Mouse (Mus musculus): ENCODE results near the gene Reln.
A peak's percentile ranks its signal among the peaks of the same experiment; 100 is the strongest.

The Reln gene

GRCm38 (mm10) chr5:22344556-22344975 is at the start of gene Reln:
Reln (minus strand) TSS chr5:22344702.
- peak in 1 of 2 experiments; percentile 33 for DNase-seq

DNA sequence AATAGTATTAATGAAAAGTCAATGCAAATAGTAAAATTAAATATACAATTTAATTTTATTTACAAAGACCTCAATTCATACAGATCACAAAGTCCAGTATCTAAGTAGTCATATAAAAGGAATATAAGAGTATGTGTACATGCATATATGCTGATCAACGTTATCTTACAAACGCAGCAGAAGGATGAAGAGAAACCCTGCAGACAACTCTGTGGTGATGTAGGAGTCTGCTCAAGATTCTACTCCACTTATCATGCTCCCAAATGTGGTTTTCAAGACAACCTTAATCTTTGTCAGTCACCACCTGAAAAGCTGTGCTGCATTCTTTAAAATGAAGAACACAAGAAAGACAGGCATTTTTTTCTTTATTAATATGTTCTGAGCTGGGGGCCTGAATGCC is 44.0 kb upstream of the Reln start:
- no peak for DNase-seq

GRCm38 (mm10) chr5:22360510-22360909 is 16.0 kb upstream of the Reln start:
- no peak for DNase-seq

- no peak for DNase-seq
Observed at GRCm38 (mm10) chr5:22348412-22348811, 3.9 kb upstream of the Reln start.

DNA sequence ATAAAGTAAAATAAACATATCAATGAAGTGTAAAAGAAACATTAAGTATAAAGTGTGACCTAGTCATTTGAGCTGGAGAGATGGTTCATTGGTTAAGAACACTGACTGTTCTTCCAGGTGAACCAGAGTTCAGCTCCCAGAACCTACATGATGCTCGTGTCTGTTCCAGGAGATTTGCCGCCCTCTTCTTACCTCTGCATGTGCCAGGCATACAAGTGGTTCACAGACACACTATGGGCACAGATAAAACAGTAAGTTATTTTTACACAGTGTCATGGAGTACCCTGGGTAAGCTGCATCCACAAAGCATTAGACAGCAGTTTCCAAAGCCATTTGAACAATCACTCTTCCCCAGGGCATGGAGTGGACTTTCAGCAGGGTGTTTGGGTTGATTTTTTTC is 3.2 kb upstream of the Reln start:
- no peak for DNase-seq

GRCm38 (mm10) chr5:22345894-22346635 is 1.6 kb upstream of the Reln start:
- no peak for DNase-seq

DNA sequence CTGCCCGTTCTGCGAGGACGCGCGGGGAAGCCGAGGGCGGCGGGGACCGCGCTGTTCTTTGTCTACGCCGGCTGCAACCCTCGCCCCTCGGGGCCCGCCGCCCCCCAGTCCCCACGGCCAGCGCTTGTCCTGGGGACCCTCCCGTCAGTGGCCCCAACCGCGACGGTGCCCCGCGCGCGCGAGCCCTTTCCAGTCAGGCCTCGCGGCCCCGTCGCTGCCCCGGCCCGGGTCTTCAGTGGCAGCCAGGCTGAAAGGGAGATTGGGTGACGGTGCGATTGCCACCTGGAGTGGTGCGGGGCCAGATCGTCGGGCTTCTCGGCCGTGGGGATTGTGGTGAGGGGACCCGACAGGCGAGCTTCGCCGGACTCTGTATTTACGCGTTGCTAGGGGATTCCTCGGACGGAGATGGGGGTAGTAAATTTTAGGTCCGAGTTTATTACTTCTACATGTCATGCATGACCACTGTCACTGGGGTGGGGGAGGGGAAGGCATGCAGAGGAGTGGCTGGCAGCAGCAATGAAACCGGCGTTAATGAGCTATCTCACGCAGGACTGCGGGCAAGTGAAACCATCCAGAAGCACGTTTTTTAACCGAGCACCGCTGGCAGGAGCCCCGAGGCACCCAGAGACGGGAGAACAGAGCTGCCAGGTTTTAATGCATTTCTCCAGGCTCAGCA is 612 bp upstream of the Reln start:
- peak in 1 of 2 experiments; percentile 36 for DNase-seq

- peak in 1 of 2 experiments; percentile 30 for DNase-seq
Observed at GRCm38 (mm10) chr5:22343843-22344555, 503 bp downstream of the Reln start.

DNA sequence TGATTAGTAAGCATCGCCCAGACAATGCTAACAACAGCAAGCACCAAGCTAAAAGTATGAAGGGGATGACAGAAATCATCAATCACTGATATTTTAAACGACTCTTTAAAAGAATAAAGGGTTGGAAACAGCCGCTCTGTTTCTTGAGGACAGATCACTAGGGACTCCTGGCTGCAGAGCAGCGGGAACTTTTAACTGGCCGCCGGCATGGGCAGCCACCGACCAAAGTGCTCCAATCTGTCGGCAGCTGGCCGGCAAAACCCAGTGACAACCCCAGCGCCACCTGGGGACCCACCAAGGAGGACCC is 1.0 kb downstream of the Reln start:
- no peak for DNase-seq

GRCm38 (mm10) chr5:22342461-22342860 is 2.0 kb downstream of the Reln start:
- DNase-seq, result no peak

DNA sequence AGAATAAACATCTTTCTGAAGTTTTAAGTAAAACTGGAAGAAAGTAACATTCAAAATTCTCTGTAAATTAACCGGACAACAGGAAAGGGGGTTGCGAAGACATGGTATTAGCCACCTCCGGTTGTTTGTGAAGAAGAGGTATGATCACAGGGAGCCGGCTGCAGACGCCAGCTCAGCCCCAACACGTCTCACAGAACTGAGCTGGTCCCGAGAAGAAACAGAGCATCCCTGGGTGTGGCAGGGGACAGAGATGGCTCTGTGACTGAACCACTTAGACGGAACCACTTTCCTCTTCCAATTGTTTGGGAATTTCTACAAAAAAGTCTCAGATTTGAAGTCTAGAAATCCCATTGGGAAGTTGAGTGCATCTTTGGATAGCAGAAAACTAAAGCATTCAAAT is 3.5 kb downstream of the Reln start:
- DNase-seq, result no peak

- DNase-seq, result no peak
Observed at GRCm38 (mm10) chr5:22335408-22335807, 9.1 kb downstream of the Reln start.

DNA sequence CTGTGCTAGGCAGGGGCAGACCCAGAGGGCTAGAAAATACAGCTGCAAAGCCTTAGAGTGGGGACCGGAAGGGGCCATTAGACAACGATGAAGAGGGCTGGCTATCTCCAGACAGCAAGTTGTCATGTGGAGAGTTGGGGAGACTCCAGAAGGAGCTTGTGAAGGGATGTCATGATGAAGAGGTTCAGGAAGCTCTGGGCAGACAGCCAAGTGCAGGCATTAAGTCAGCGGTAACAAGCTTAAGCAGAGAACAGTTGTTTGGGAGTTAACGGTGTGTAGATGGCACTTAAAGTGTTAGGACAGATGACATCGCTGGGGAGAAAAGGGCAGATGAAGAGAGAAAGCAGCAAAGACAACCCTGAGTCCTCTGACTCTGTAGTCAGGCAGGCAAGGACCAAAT is 13.7 kb downstream of the Reln start:
- DNase-seq, result peak; percentile 13 to 35

GRCm38 (mm10) chr5:22328431-22329359 is 15.8 kb downstream of the Reln start:
- no peak for DNase-seq

DNA sequence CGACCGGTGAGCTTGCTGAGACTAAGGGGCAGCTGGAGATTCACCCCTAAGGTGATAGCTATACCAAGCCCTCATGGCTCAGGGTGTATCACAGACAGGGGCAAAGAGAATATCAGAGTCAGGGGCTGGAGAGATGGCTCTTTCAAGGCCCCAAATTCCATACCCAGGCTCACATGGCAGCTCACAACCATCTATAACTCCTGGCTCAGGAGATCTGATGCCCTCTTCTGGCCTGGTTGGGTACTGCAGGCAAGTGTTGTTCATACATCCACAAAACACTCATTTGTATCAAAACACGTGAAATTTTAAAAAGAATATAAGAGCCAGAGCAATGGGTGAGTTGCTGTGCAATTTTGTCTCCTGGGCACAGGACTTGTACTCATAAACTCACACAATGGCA is 17.3 kb downstream of the Reln start:
- DNase-seq, result peak; percentile 42 to 65

- DNase-seq, result no peak
Observed at GRCm38 (mm10) chr5:22323801-22324200, 20.7 kb downstream of the Reln start.

GRCm38 (mm10) chr5:22317807-22318206 is 26.7 kb downstream of the Reln start:
- DNase-seq, result no peak

DNA sequence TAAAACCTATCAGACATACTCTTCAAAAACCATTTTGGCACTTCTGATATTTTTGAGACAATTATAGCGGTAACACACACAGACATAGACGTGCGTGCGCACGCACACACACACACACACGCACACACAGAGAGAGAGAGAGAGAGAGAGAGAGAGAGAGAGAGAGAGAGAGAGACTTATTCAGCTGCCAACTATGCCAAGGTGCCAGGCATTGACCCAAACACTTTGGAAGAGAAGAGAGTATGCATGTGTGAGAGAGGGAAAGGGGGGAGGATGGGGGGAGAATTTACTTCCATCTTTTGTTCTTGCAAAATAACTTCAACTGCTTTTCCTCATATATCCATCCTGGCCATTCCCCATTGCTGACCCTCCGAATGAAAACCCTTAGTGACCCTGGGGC is 28.0 kb downstream of the Reln start:
- no peak for DNase-seq

DNA sequence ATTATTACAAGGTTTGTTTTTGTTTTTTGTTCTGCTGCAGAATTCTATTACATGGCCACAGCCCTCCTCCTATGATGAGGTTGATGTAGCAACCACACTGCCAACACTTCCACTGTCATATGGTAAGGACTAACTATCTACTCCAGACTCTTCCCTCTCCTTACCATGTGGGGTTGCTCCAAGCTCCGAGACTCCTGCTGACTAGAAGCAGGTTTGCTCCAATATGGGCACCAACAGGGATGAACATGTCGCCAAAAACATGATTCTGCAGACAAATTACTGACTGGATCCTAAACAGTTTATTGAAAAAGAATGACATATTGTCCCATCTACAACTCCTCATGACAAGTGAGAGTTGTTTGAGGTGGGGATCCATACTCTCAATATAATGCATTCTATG is 28.5 kb downstream of the Reln start:
- DNase-seq, result no peak

GRCm38 (mm10) chr5:22312995-22313394 is 31.5 kb downstream of the Reln start:
- no peak for DNase-seq

GRCm38 (mm10) chr5:22311046-22311445 is 33.5 kb downstream of the Reln start:
- no peak for DNase-seq

GRCm38 (mm10) chr5:22309001-22309400 is 35.5 kb downstream of the Reln start:
- no peak for DNase-seq

GRCm38 (mm10) chr5:22307853-22308252 is 36.6 kb downstream of the Reln start:
- no peak for DNase-seq

Data from kidney, postnatal 25 days (tissue).